Mouse (Mus musculus) liver, embryonic 14.5 days (tissue): ENCODE data around the gene 9830107B12Rik. TPM values are rescaled to one million over a fixed set of nuclear protein-coding genes. Genes with fewer than 3 reads are reported as not detected.

ENCODE experiments used
- ATAC-seq: fragments of 200-750 bp; cut with Nextera tagmentation; 2 replicates; pipeline ENCODE4 v1.8.0; 2017; ENCODE audit warnings: moderate number of reproducible peaks, mild to moderate bottlenecking, moderate library complexity; ENCODE audit not compliant: insufficient read depth
- DNase-seq, 3 experiments: peaks; one replicate each; pipeline ENCODE4 v3.0.0-alpha.2; 2012 to 2013; ENCODE audit warnings: low read depth in 3 of 3, low spot score in 3 of 3
- H3K27ac ChIP-seq: fragments of 300-500 bp; sonication (generic); 2 replicates; pipeline ENCODE4 v1.5.1; 2014; ENCODE audit warnings: moderate library complexity, mild to moderate bottlenecking, control low read depth, inconsistent platforms
- H3K27me3 ChIP-seq: fragments of 300-500 bp; sonication (generic); 2 replicates; pipeline ENCODE4 v1.6.1; 2014; ENCODE audit warnings: mild to moderate bottlenecking, low read length, moderate library complexity; ENCODE audit not compliant: control insufficient read depth, insufficient read depth
- H3K36me3 ChIP-seq: fragments of 300-500 bp; sonication (generic); replicated peaks from 2 replicates; pipeline ENCODE4 v1.6.1; 2014; ENCODE audit warnings: low read depth; ENCODE audit not compliant: control insufficient read depth, insufficient read depth
- H3K4me1 ChIP-seq, 2 experiments: fragments of 200-500 bp in 1 of 2; fragments of 300-500 bp in 1 of 2; sonication (generic) in 1 of 2; replicated peaks; 2 replicates each; pipeline ENCODE4 v1.6.1; 2012 to 2014; ENCODE audit warnings: antibody characterized with exemption in 1 of 2, inconsistent platforms in 1 of 2, low read length in 1 of 2; ENCODE audit not compliant: control insufficient read depth in 2 of 2, insufficient read depth in 2 of 2
- H3K4me2 ChIP-seq: fragments of 300-500 bp; sonication (generic); 2 replicates; pipeline ENCODE4 v1.6.1; 2014; ENCODE audit warnings: low read depth, mild to moderate bottlenecking, control low read depth, moderate library complexity
- H3K4me3 ChIP-seq, 2 experiments: fragments of 200-500 bp in 1 of 2; fragments of 300-500 bp in 1 of 2; sonication (generic) in 1 of 2; 2 replicates each; pipeline ENCODE4 v1.5.1; 2012 to 2014; ENCODE audit warnings: low read depth in 2 of 2, low read length in 2 of 2, mild to moderate bottlenecking in 2 of 2, control low read depth in 1 of 2, inconsistent platforms in 1 of 2, moderate library complexity in 1 of 2; ENCODE audit not compliant: insufficient read depth in 1 of 2
- H3K9ac ChIP-seq: fragments of 300-500 bp; sonication (generic); replicated peaks from 2 replicates; pipeline ENCODE4 v1.6.1; 2014; ENCODE audit warnings: mild to moderate bottlenecking, control low read depth, moderate library complexity
- H3K9me3 ChIP-seq: fragments of 300-500 bp; sonication (generic); 2 replicates; pipeline ENCODE4 v1.6.1; 2016; ENCODE audit warnings: low read length, mixed read lengths; ENCODE audit not compliant: control insufficient read depth
- CTCF ChIP-seq: IDR thresholded peaks from 2 replicates; pipeline ENCODE4 v1.5.1; 2016; ENCODE audit warnings: antibody characterized with exemption, low read depth, control low read depth
- EP300 ChIP-seq: IDR thresholded peaks from 2 replicates; pipeline ENCODE4 v1.6.1; 2016; ENCODE audit warnings: antibody characterized with exemption, low read depth
- WGBS: fragments of 180-500 bp; shearing (Covaris S2); extraction: QIAGEN DNeasy Blood & Tissue Kit; methylation state at CpG from one replicate; pipeline ENCODE4 v1.1.7; 2014; ENCODE audit not compliant: insufficient replicate concordance; 5-methylcytosine and 5-hydroxymethylcytosine counted together
- polyA plus RNA-seq, 2 experiments: library from polyadenylated mRNA; depleted of rRNA in 1 of 2; stranded (reverse) in 1 of 2; unstranded in 1 of 2; fragments of >200 nt; fragmentation: Nextera tagmentation in 1 of 2; extraction: Ambion mirVana in 1 of 2; gene quantifications; 2 replicates each; pipeline versions ENCODE4 v1.2.1 to v1.2.3; 2012 to 2014

The 9830107B12Rik gene
- polyA plus RNA-seq, 2 experiments = 0.19 to 0.33 TPM

- TF ChIP-seq EP300 (no peak), CTCF (no peak)
- WGBS = 61% methylated on average over 2 of the region's 2 CpGs
- peaks cover 0 to 2% of the 10 kb centered on the region in 2 experiments; a peak in 1 of 4 replicates for H3K4me1 ChIP-seq
- no peaks in the 10 kb centered on the region for H3K9me3 ChIP-seq
- no peak overlapping the region for H3K4me2 ChIP-seq
- H3K27me3 ChIP-seq = no peaks in the 10 kb centered on the region
- no peak overlapping the region for H3K27ac ChIP-seq
- ATAC-seq = no peak
- H3K36me3 ChIP-seq = no peaks in the 10 kb centered on the region
- no peak overlapping the region for H3K4me3 ChIP-seq
- DNase-seq = no peak
- H3K9ac ChIP-seq = no peak overlapping the region
Measured at GRCm38 (mm10) chr17:48132810-48133209, 13.3 kb downstream of the 9830107B12Rik start.

DNA sequence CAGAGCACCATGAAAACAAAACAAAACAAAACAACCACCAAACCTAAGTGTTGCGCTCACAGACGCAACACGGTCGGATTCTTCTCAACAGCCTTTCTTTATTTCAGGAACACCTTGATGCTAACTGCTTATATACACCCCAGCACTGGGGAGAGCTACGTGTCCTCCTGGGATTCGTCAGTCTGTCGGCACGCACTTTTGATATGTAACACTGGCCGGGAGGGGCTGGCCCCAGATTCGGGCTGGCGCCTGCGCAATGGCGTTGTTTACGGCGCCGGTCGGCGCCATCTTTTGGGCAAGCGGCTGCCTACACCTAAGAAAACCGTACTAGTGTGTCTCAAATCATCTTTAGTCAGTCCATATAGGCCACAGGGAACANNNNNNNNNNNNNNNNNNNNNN is 25.6 kb downstream of the 9830107B12Rik start:
- Histone ChIP-seq H3K27me3 (no peaks in the 10 kb centered on the region), H3K4me3 (no peak overlapping the region), H3K9ac (no peak overlapping the region), H3K36me3 (no peaks in the 10 kb centered on the region), H3K27ac (no peak overlapping the region), H3K4me1 (no peaks in the 10 kb centered on the region; a peak in 1 of 4 replicates), H3K4me2 (no peak overlapping the region), H3K9me3 (no peaks in the 10 kb centered on the region)
- TF ChIP-seq CTCF (no peak), EP300 (no peak)
- WGBS = 79% methylated on average over 20 of the region's 20 CpGs
- no peak for ATAC-seq
- no peak for DNase-seq

DNA sequence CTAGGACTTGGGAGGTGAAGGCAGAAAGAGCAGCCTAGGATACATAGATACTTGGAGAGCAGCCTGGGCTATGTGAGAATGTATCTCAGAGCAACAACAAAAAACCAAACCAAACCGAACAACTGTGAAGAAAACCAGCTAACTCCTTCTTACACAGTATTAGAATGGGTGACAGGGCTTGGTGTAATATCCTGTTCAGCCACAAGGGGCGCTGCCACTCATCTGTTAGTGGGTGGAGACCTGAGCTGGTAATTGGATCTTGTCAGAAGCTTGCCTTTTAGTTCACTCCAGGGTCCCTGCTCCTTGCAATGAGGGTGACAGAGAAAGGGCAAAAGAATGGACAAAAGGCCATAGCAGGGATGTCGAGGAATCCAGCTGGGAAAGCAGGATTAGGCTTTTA is 26.4 kb downstream of the 9830107B12Rik start:
- no peaks in the 10 kb centered on the region; a peak in 1 of 4 replicates for H3K4me1 ChIP-seq
- H3K4me3 ChIP-seq = no peak overlapping the region
- no peak overlapping the region for H3K27ac ChIP-seq
- H3K9me3 ChIP-seq = no peaks in the 10 kb centered on the region
- peak; percentile 93 for TF ChIP-seq CTCF
- no peak for TF ChIP-seq EP300
- H3K36me3 ChIP-seq = no peaks in the 10 kb centered on the region
- ATAC-seq = no peak
- H3K9ac ChIP-seq = no peak overlapping the region
- no peak overlapping the region for H3K4me2 ChIP-seq
- H3K27me3 ChIP-seq = no peaks in the 10 kb centered on the region
- peak in 1 of 3 experiments; percentile 44 for DNase-seq
- whole genome bisulfite sequencing = 15% methylated on average over 3 of the region's 3 CpGs

GRCm38 (mm10) chr17:48118570-48118969 is 27.5 kb downstream of the 9830107B12Rik start:
- ATAC-seq (no peak), DNase-seq (no peak)
- H3K36me3 ChIP-seq = no peaks in the 10 kb centered on the region
- H3K9me3 ChIP-seq = no peaks in the 10 kb centered on the region
- no peaks in the 10 kb centered on the region; a peak in 1 of 4 replicates for H3K4me1 ChIP-seq
- no peaks in the 10 kb centered on the region for H3K27me3 ChIP-seq
- 12% methylated on average over 1 of the region's 1 CpGs for WGBS
- no peak overlapping the region for H3K9ac ChIP-seq
- no peak overlapping the region for H3K27ac ChIP-seq
- TF ChIP-seq EP300 = no peak
- no peak for TF ChIP-seq CTCF
- no peak overlapping the region for H3K4me3 ChIP-seq
- no peak overlapping the region for H3K4me2 ChIP-seq

GRCm38 (mm10) chr17:48110547-48111287 is 35.4 kb downstream of the 9830107B12Rik start:
- TF ChIP-seq CTCF (peak; percentile 77), EP300 (no peak)

More at GRCm38 (mm10) chr17:48110547-48111287, 35.4 kb downstream of the 9830107B12Rik start:
- no peak for DNase-seq
- no peaks in the 10 kb centered on the region for H3K36me3 ChIP-seq
- no peaks in the 10 kb centered on the region for H3K9me3 ChIP-seq
- no peak overlapping the region for H3K27ac ChIP-seq
- no peak for ATAC-seq
- H3K4me1 ChIP-seq = no peaks in the 10 kb centered on the region
- H3K4me2 ChIP-seq = no peak overlapping the region
- H3K9ac ChIP-seq = no peak overlapping the region
- no peak overlapping the region for H3K4me3 ChIP-seq
- H3K27me3 ChIP-seq = no peaks in the 10 kb centered on the region
- 36% methylated on average over 8 of the region's 8 CpGs for WGBS
